Mouse (Mus musculus) right cerebral cortex, postnatal 25 days (tissue): ENCODE measurements around the gene Prc1.

Source experiments
- DNase-seq: peaks from one replicate; pipeline ENCODE4 v3.0.0; 2022

Prc1 gene

DNA sequence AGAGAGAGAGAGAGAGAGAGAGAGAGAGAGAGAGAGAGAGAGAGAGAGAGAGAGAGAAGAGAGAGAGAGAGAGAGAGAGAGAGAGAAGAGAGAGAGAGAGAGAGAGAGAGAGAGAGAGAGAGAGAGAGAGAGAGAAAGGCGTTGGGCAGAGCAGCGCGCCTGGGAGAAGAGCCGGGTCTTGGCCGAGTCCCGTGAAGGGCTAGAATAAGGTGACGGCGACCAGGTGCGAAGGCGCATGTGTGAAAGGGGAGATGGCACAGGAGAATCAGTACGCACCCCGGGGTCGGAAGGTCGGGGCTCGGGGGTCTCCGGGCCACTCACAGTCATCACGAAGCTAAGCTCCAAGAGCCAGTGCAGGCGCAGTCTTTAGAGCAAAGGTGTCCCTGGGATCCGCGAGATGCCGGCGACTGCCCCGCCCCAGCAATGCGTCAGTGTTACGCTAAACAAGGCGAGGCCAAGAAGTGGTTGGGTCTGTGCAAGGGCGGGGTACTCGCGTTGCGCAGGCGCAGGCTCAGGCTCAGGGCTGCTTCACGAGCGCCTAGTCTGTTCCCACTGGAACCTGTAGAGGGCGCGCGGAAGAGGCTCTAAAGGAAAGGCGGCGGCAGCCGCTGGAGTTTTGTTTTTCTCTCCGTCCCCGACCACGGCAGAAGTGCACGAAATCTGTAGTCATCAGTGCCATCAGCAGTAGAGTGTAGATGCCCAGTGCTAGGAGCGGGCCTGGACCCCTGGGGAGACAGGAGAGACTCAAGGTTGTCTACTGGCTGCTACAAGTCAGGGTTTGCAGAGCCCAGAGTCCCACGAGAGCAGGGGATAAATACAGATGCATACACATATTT lies 45.8 kb downstream of the Prc1 start:
- peak; percentile 98 for DNase-seq

DNA sequence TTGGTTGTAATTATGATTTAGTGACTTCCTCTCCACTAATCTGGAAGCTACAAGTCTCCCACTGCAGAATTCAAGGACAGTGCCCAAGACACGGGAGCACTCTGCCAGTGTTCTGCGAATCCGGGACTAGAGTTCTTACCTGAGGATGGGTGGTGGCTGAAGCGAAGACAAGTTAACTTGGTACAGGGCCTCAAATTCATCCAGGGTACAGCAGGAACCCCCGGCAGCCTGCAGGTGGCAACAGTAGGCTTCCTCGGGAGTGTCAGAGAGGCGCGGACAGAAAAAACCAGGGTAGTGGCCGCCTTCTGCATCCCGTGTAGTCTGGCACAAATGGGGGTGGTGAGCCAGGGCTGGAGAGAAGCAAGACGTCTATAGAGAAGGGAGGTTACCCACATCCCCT lies 46.5 kb downstream of the Prc1 start, which contains the start of gene Unc45a:
Unc45a (minus strand) TSS at position 213 of the 400 bp plus-strand sequence.
- peak; percentile 61 for DNase-seq

- DNase-seq, result no peak
Observed at GRCm38 (mm10) chr7:80341793-80342192, 47.5 kb downstream of the Prc1 start.

DNA sequence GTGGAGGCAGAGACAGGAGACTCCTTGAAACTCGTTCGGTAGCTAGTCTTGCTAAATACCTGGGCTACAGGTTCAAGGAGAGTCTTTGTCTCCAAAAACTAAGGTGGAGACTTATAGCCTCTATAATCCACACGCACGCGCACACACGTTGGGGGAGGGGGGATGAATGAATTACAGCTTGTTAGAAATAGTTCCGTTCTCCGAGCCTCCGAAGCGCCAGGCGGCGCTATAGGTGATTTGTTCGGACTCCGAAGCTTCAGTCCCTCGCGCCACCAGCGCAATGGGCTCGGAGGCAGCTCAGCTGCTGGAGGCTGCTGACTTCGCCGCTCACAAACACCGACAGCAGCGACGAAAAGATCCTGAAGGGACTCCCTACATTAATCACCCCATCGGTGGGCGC lies 48.6 kb downstream of the Prc1 start, which contains the start of gene Hddc3:
Hddc3 (plus strand) TSS at position 247 of the 400 bp plus-strand sequence.
- DNase-seq, result peak; percentile 92

GRCm38 (mm10) chr7:80343270-80344018 lies 49.2 kb downstream of the Prc1 start:
- DNase-seq, result no peak

- DNase-seq, result no peak
Observed at GRCm38 (mm10) chr7:80346173-80346572, 51.9 kb downstream of the Prc1 start.

GRCm38 (mm10) chr7:80346830-80347229 lies 52.6 kb downstream of the Prc1 start:
- no peak for DNase-seq

DNA sequence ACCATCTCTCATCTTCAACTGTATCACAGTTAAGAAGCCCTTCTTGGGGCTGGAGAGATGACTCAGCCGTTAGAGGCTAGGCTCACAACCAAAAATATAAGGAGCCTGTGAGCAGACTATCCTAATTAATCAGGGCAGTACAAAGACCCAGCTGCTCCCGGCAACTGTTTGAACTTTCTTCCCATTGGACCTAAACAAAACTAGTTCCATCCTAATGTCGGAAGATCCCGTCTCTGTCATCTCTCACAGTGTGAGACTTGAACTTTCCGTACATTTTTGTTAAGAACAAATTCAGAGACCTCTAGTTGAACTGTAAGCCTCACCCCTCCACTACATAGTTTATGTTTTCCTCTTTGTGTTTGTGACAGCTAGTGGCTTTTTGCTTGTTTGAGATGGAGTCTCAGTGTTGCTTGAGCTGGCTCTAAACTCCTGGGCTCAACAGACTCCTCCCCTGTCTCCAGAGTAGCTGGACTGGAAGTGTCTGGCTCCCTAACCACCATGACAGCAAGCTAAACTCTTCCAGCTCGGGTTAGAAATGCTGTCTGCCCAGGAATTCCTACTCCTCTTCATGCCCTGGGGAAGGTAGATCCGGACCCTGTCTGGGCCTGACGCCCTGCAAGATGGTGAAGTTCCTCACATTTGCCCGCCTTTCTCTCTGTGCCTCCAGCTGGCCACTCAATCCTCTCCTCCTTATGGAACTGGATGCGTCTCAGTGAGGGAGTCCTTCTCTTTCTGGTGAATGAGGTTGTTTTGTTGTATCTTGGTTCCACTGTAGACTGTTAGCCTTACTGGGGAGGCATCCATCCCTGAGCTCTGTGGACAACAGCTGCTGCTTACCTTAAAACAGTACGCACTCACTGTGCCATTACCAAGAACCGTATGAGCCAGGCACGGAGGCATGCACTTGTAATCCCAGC lies 53.7 kb downstream of the Prc1 start:
- no peak for DNase-seq

DNA sequence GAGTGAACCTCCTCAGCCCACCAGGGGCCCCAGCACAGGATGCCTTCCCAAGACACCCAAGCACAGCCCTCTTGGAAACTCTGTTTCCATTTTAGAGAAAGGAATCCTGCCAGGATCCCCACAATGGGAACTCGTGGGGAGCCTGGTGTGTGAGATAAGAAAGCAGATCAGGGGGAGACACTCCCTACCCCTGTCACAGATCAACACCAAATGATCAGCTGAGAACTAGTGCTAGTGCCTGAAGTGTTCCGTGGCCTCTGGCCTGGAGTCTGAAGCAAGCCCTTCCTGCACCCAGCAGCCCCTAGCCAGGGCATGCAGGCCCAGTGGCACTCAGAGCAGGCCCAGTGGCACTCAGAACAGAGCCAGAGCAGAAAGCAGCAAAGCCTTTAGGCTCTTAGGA lies 56.6 kb downstream of the Prc1 start:
- DNase-seq, result no peak

- DNase-seq, result no peak
Observed at GRCm38 (mm10) chr7:80352920-80353319, 58.7 kb downstream of the Prc1 start.

- DNase-seq, result no peak
Observed at GRCm38 (mm10) chr7:80356351-80356750, 62.1 kb downstream of the Prc1 start.

DNA sequence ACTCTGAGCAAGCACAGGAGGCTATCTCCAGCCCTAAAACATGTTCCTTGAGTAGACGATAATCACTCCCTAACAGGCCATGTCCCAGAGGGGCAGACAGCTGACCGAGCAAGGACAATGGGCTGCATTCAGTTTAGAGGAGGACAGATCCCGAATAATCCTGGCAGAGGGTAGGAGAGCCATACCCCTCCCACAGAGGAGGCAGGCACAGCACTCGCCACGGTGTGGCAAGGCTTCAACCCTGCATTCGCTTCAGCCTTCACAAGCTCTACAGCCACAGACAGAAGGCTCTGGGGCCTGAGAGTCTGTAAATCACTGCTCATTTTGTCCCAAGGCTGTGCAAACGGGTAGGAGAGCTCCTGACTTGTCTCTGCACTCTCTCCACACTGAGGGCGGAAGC lies 62.9 kb downstream of the Prc1 start:
- no peak for DNase-seq

- DNase-seq, result no peak
Observed at GRCm38 (mm10) chr7:80358039-80358438, 63.8 kb downstream of the Prc1 start.

GRCm38 (mm10) chr7:80360435-80360834 lies 66.2 kb downstream of the Prc1 start:
- no peak for DNase-seq

DNA sequence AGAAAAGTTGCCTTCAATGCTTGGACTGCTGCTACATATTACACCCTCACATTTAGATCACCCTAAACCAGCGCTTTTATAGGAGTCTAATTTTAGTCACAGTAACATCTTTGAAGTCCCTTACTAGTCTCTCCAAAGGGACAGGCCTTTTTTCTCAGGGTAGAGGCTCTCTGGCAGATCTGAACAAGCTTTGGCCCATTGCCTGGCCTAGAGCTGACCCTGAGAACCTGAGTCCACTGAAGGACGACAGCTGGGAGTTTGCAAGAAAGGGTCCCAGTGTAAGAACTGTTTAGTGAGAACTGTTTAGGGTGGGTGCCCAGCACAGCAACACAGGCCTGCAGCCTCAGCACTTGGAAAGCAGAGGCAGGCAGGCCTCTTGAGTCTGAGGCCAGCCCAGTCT lies 71.5 kb downstream of the Prc1 start:
- no peak for DNase-seq
